Mouse (Mus musculus) ES-E14 (cell line): ENCODE data around the gene Ppt1.

Experiments used
- CHD2 ChIP-seq: IDR thresholded peaks from 2 replicates; pipeline ENCODE4 v1.6.1; 2014; ENCODE audit warnings: mild to moderate bottlenecking, low read depth, low read length, inconsistent platforms
- HCFC1 ChIP-seq: IDR thresholded peaks from 2 replicates; pipeline ENCODE4 v1.6.1; 2012; ENCODE audit warnings: low read length, inconsistent platforms, borderline replicate concordance; ENCODE audit not compliant: insufficient read depth
- MAFK ChIP-seq: IDR thresholded peaks from 2 replicates; pipeline ENCODE4 v1.6.1; 2014; ENCODE audit warnings: mild to moderate bottlenecking, low read depth, low read length, inconsistent platforms; ENCODE audit not compliant: insufficient read depth
- ZNF384 ChIP-seq: IDR thresholded peaks from 2 replicates; pipeline ENCODE4 v1.6.1; 2012; ENCODE audit warnings: low read depth, low read length, inconsistent platforms

DNA sequence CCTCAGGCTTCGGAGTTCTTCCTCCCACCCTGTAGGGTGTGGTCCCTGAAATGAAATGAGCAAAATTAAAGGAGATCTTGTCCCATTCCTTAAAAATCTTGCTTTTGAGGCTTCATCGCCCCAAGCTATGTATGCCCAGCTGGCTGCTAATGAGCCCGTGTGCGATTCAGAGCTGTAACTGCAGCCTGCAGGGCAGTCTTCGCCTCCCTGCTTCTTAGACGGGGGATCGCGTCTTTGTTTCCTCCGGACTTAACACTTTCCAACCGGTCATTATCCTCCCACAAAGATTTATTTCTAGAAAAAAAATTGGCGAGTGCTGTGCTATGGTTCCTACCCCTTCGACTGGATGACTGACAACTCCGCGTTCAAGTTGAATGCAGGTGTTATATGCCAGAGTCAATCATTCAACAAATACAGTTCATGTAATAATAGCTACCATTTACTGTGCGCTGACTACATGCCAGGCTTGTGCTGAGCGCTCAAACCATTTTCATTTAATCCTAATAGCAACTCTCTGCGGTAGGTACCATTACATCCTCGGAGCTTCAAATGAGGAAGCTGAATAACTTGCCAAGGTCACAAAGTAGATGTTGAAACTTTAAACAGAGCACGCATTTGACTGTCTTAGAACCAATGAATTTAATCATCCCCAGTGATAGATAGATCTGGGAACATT, 50.7 kb downstream of the Ppt1 start:
- TF ChIP-seq ZNF384, result no peak
- no peak for TF ChIP-seq CHD2
- TF ChIP-seq MAFK, result no peak
- no peak for TF ChIP-seq HCFC1
